Mouse (Mus musculus) lung, embryonic 14.5 days (tissue): ENCODE measurements at regions not wholly inside any gene's neighbourhood (a gene's known extent, or its start where the extent isn't known, plus 50 kb on each side); places are given as distances from the start of the nearest gene placed in this dataset.

Experiments used
- ATAC-seq: fragments of 200-750 bp; cut with Nextera tagmentation; 2 replicates; pipeline ENCODE4 v1.8.0; 2017; ENCODE audit warnings: mild to moderate bottlenecking, moderate TSS enrichment, moderate library complexity; ENCODE audit not compliant: insufficient read depth
- DNase-seq: peaks from one replicate; pipeline ENCODE4 v3.0.0-alpha.2; 2015
- H3K27ac ChIP-seq: fragments of 300-500 bp; sonication (generic); 2 replicates; pipeline ENCODE4 v1.5.1; 2014; ENCODE audit warnings: low read depth, mild to moderate bottlenecking, moderate library complexity
- H3K27me3 ChIP-seq: fragments of 300-500 bp; sonication (generic); 2 replicates; pipeline ENCODE4 v1.6.1; 2014; ENCODE audit warnings: low read length, control low read depth; ENCODE audit not compliant: insufficient read depth
- H3K36me3 ChIP-seq: fragments of 300-500 bp; sonication (generic); 2 replicates; pipeline ENCODE4 v1.6.1; 2014; ENCODE audit warnings: control low read depth; ENCODE audit not compliant: insufficient read depth
- H3K4me1 ChIP-seq: fragments of 300-500 bp; sonication (generic); 2 replicates; pipeline ENCODE4 v1.6.1; 2014; ENCODE audit warnings: antibody characterized with exemption, control low read depth; ENCODE audit not compliant: insufficient read depth
- H3K4me2 ChIP-seq: fragments of 300-500 bp; sonication (generic); 2 replicates; pipeline ENCODE4 v1.6.1; 2014; ENCODE audit warnings: mild to moderate bottlenecking
- H3K4me3 ChIP-seq: fragments of 300-500 bp; sonication (generic); 2 replicates; pipeline ENCODE4 v1.5.1; 2014; ENCODE audit warnings: low read depth, low read length
- H3K9ac ChIP-seq: fragments of 300-500 bp; sonication (generic); 2 replicates; pipeline ENCODE4 v1.6.1; 2014
- H3K9me3 ChIP-seq: fragments of 300-500 bp; sonication (generic); 2 replicates; pipeline ENCODE4 v1.6.1; 2016; ENCODE audit warnings: low read depth, low read length, control low read depth
- CTCF ChIP-seq: IDR thresholded peaks from 2 replicates; pipeline ENCODE4 v1.5.1; 2016; ENCODE audit warnings: antibody characterized with exemption, low read depth
- WGBS: fragments of 180-500 bp; shearing (Covaris S2); extraction: QIAGEN DNeasy Blood & Tissue Kit; methylation state at CpG from one replicate; pipeline ENCODE4 v1.1.7; 2014; 5-methylcytosine and 5-hydroxymethylcytosine counted together

DNA sequence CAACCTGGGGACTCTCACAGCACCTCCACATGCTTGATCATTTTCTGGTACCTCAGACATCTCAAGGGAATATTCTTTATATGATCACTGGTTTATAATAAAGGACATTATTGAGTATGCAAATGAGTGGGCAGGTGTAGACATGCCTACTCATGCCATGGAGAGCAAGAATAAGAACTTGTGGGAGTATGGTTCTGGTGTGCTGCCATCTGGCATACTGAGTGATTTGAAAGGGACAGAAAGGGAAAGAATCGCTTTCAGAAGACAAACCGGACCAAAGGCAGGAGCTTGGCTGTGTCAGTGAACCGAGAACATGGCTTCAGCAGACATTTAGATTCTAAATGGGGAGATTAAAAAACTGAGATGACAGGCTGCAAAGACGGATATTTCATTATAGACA, 276.9 kb upstream of the Tgfbr2 start:
- Histone ChIP-seq H3K4me2 (no peak overlapping the region), H3K27me3 (no peaks in the 10 kb centered on the region), H3K4me1 (no peaks in the 10 kb centered on the region), H3K36me3 (no peaks in the 10 kb centered on the region), H3K4me3 (no peak overlapping the region), H3K9ac (no peak overlapping the region), H3K27ac (no peak overlapping the region), H3K9me3 (no peaks in the 10 kb centered on the region)
- ATAC-seq (no peak), DNase-seq (no peak)
- 77% methylated on average over 4 of the region's 4 CpGs for WGBS
- no peak for TF ChIP-seq CTCF

GRCm38 (mm10) chr9:116450829-116451228, 275.7 kb upstream of the Tgfbr2 start:
- DNase-seq (no peak), ATAC-seq (no peak)
- Histone ChIP-seq H3K4me2 (no peak overlapping the region), H3K9me3 (no peaks in the 10 kb centered on the region), H3K36me3 (no peaks in the 10 kb centered on the region), H3K27ac (no peak overlapping the region), H3K27me3 (no peaks in the 10 kb centered on the region), H3K4me1 (no peaks in the 10 kb centered on the region), H3K4me3 (no peak overlapping the region), H3K9ac (no peak overlapping the region)
- 84% methylated on average over 4 of the region's 4 CpGs for WGBS
- TF ChIP-seq CTCF, result no peak

DNA sequence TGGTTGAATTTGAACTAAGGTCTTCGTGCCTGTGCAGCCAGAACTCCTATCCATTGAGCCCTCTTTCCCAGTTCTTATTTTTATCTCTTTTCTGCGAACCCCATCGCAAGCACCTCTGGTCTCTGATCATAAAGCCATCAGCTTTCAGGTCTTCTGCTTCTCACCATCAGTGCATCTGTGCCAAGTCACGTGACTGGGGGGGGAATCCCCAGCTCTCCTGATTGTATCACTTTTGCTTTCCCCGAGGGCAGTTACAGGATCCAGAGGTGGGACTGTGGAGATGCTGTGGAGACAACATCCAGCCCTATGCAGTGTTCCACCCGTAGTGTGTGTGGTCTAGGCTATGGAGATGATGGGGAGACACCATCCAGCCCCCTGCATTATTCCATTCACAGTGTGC, 272.6 kb upstream of the Tgfbr2 start:
- Histone ChIP-seq H3K9ac (no peak overlapping the region), H3K27ac (no peak overlapping the region), H3K4me3 (no peak overlapping the region), H3K4me2 (no peak overlapping the region), H3K27me3 (no peaks in the 10 kb centered on the region), H3K36me3 (no peaks in the 10 kb centered on the region), H3K4me1 (no peaks in the 10 kb centered on the region), H3K9me3 (no peaks in the 10 kb centered on the region)
- TF ChIP-seq CTCF, result no peak
- DNase-seq (no peak), ATAC-seq (no peak)
- WGBS, result 84% methylated on average over 6 of the region's 6 CpGs

GRCm38 (mm10) chr9:116438580-116438979, 263.4 kb upstream of the Tgfbr2 start:
- 67% methylated on average over 1 of the region's 1 CpGs for WGBS
- DNase-seq, result no peak
- H3K36me3 ChIP-seq, result no peaks in the 10 kb centered on the region
- no peaks in the 10 kb centered on the region for H3K9me3 ChIP-seq
- no peaks in the 10 kb centered on the region for H3K4me1 ChIP-seq
- no peak overlapping the region for H3K27ac ChIP-seq
- no peak overlapping the region for H3K4me2 ChIP-seq
- no peak for TF ChIP-seq CTCF
- ATAC-seq, result no peak
- H3K4me3 ChIP-seq, result no peak overlapping the region
- H3K27me3 ChIP-seq, result no peaks in the 10 kb centered on the region
- H3K9ac ChIP-seq, result no peak overlapping the region

DNA sequence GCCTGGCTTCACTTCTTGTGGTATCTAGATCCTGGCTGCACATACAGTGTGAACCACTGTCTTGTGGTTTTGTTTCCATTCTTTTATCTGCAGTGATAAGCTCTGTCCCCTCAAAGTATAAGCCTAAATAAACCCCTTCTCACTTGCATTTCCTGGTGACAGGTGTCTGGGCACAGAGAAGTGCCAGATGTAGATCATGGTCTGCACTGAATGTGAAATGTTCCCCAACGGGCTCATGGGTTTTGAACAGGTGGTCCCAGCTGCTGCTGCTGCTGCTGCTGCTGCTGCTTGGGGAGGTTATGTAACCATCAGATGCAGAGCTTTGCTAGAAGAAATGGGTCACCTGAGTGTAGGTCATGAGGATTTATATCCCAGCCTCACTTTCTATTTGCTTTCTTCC, 259.3 kb upstream of the Tgfbr2 start:
- Histone ChIP-seq H3K9me3 (no peaks in the 10 kb centered on the region), H3K4me2 (no peak overlapping the region), H3K36me3 (no peaks in the 10 kb centered on the region), H3K27ac (no peak overlapping the region), H3K9ac (no peak overlapping the region), H3K4me1 (no peaks in the 10 kb centered on the region), H3K27me3 (no peaks in the 10 kb centered on the region), H3K4me3 (no peak overlapping the region)
- ATAC-seq, result no peak
- TF ChIP-seq CTCF, result no peak
- DNase-seq, result no peak
- WGBS, result 53% methylated on average over 1 of the region's 1 CpGs

DNA sequence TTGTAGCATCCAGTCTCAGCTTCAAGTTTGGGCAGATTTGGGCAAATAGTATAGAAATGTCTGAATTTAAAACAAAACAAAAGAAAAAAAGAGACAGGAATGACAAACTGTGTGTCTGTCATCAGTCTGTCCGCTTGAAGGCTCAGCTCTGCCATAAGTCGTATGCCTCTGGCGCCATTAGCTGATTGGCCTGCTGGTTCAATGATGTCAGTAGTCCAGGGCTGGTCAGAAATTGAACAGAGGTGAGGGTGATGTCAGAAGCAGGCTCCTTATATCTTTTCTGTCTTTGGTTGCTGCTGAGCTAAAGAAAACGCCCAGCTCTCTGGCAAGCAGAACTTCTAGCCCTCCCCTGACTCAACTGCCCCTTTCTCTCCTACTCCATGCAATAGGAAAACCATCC, 253.9 kb upstream of the Tgfbr2 start:
- no peak overlapping the region for H3K4me2 ChIP-seq
- WGBS, result 70% methylated on average over 4 of the region's 4 CpGs
- DNase-seq (no peak), ATAC-seq (no peak)
- H3K4me1 ChIP-seq, result peaks cover 7% of the 10 kb centered on the region; the same call in 1 of the 2 replicates
- no peak overlapping the region for H3K9ac ChIP-seq
- no peak for TF ChIP-seq CTCF
- no peaks in the 10 kb centered on the region for H3K27me3 ChIP-seq
- peak overlapping the region; percentile 9; the same call in 1 of the 2 replicates for H3K27ac ChIP-seq
- no peak overlapping the region for H3K4me3 ChIP-seq
- no peaks in the 10 kb centered on the region for H3K36me3 ChIP-seq
- no peaks in the 10 kb centered on the region for H3K9me3 ChIP-seq

DNA sequence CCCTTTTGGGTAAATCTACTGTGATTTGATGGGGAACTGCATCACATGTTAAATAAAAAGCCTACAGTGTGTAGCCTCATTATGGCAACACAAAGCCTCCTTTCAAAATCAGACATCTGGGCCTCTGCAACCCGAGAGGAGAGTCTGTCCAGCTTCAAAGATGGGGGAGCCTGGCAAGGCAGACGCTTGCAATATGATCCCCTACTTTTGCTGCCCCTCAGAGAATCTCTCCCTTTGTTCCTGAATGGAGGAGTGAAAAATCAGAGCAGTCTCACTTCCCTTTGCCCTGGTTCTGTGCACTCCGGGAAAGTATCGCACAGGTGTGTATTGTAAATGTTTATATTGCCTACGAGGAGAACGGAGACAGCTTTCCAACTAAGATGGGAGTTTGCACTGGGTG, 253.3 kb upstream of the Tgfbr2 start:
- no peak for TF ChIP-seq CTCF
- Histone ChIP-seq H3K4me1 (peaks cover 7% of the 10 kb centered on the region; the same call in 1 of the 2 replicates), H3K9ac (no peak overlapping the region), H3K27me3 (no peaks in the 10 kb centered on the region), H3K36me3 (no peaks in the 10 kb centered on the region), H3K4me2 (no peak overlapping the region), H3K27ac (peak overlapping the region; percentile 9; the same call in 1 of the 2 replicates), H3K4me3 (no peak overlapping the region), H3K9me3 (no peaks in the 10 kb centered on the region)
- 17% methylated on average over 6 of the region's 6 CpGs for WGBS
- no peak for DNase-seq
- ATAC-seq, result no peak

DNA sequence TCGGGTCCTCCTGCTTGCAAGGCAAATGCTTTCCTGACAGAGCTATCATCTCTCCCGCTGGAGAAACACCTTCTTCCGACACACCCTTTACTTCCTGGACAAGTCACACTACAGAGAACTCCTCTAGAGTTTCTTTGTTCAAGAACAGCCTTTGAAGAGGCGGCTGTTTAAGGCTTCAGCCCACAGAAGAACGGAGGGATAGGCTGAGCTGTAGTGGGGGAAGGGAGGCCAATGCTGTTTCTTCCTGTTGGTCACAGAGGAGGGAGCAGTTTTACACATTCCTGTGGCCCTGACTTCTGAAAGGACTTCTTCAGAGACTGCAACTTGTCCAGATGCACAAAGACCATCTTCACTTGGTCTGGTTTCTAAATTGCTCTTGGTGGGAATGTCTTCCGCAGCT, 252.1 kb upstream of the Tgfbr2 start:
- Histone ChIP-seq H3K9me3 (no peaks in the 10 kb centered on the region), H3K4me2 (no peak overlapping the region), H3K27me3 (no peaks in the 10 kb centered on the region), H3K4me1 (peaks cover 7% of the 10 kb centered on the region; the same call in 1 of the 2 replicates), H3K4me3 (no peak overlapping the region), H3K36me3 (no peaks in the 10 kb centered on the region), H3K27ac (no peak overlapping the region), H3K9ac (no peak overlapping the region)
- peak; percentile 45 for DNase-seq
- no peak; the same call in 1 of the 2 replicates for ATAC-seq
- no peak for TF ChIP-seq CTCF
- 43% methylated on average over 6 of the region's 6 CpGs for WGBS
